Mouse (Mus musculus): ENCODE data around the gene Akap10. TPM values are rescaled to one million over a fixed set of nuclear protein-coding genes. Genes with fewer than 3 reads are reported as not detected.
A peak's percentile ranks its signal among the peaks of the same experiment; 100 is the strongest.

The Akap10 gene
- polyA plus RNA-seq, 1 experiment from 2014 or later = 6.8 TPM

DNA sequence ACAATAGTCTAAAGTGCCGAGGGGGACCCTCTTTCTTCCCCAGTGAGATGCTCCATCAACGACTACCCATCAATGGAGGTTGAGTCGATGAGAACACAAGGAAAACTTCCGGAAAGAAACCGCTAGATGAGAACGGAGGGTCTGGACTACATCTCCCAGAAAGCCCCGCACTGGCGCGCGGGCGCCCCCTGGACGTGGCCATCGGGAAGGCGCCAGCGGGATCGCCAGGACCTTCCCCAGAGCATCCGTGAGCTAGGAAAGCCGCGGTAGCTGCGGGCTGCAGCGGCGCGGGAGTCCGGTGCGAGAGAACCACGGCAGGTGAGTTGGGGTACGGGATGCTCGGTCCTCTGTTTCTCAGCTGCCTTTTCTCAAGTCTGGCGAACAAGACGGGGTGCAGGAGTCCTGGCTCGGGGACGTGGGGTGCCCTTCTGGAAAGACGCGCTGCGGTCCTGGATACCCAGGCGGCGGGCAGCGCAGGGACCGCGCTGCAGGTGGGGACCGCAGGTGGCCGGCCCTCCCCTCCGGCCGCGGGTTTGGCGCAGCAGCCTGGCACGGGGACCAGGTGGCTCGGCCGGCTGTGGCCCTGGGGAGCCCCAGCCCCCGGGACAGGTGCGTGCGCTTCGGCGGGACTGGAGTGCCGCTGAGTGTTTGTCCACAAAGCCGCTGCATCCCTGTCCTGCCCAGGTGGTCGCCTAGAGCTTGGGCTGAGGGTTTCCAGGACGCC is 26.7 kb upstream of the Akap10 start, which contains the start of gene Specc1:
Gene Specc1 (plus strand): TSS at position 192 of the 724 bp plus-strand sequence.
- no peak within 1 kb of the TSS for H3K9ac ChIP-seq (ENCODE audit: low read depth, low read length)
- WGBS = under 1% methylated on average over 57 of the region's 58 CpGs
- H3K4me1 ChIP-seq (replicated peaks; ENCODE audit: control insufficient read depth, insufficient read depth, low read length) = no peaks in the 10 kb centered on the region
- peak within 1 kb of the TSS; percentile 97 for H3K4me2 ChIP-seq (replicated peaks; ENCODE audit: low read depth)
- peaks cover 22% of the 10 kb centered on the region for H3K27me3 ChIP-seq (replicated peaks; ENCODE audit: control insufficient read depth, insufficient read depth, low read length)
- TF ChIP-seq CTCF (IDR thresholded peaks at IDR 0.05; ENCODE audit: low read depth) = peak; percentile 97
- no peaks in the 10 kb centered on the region for H3K9me3 ChIP-seq (ENCODE audit: control insufficient read depth)
- H3K4me3 ChIP-seq (ENCODE audit: low read depth, low read length) = peak within 1 kb of the TSS; percentile 55
- H3K36me3 ChIP-seq (ENCODE audit: control insufficient read depth, insufficient read depth) = no peaks in the 10 kb centered on the region; the same call in 1 of the 2 replicates
- no peak within 1 kb of the TSS for H3K27ac ChIP-seq (ENCODE audit: low read depth, low read length)
- peak; percentile 81 for ATAC-seq

DNA sequence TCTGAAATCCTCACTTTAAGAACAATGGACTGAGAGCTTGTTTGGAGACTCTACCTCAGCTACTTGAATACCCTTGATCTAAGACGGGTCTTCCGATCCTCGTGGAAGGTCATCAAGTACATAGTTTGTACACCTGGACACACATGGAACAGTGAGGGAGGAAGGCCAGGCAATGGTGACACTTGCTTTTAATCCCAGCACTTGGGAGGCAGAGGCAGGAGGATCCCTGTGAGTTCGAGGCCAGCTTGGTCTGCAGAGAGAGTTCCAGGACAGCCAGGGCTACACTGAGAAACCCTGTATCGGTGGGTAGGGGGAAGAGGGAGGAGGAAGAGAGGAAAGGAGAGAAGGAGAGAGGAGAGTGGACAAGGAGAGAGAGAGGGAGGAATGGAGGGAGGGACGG is 25.9 kb upstream of the Akap10 start:
- no peak overlapping the region for H3K4me3 ChIP-seq (ENCODE audit: low read depth, low read length)
- H3K4me2 ChIP-seq (replicated peaks; ENCODE audit: low read depth) = no peak overlapping the region
- peaks cover 22% of the 10 kb centered on the region for H3K27me3 ChIP-seq (replicated peaks; ENCODE audit: control insufficient read depth, insufficient read depth, low read length)
- TF ChIP-seq CTCF (IDR thresholded peaks at IDR 0.05; ENCODE audit: low read depth) = no peak
- no peak overlapping the region for H3K27ac ChIP-seq (ENCODE audit: low read depth, low read length)
- no peaks in the 10 kb centered on the region for H3K4me1 ChIP-seq (replicated peaks; ENCODE audit: control insufficient read depth, insufficient read depth, low read length)
- H3K9ac ChIP-seq (ENCODE audit: low read depth, low read length) = no peak overlapping the region
- H3K9me3 ChIP-seq (ENCODE audit: control insufficient read depth) = no peaks in the 10 kb centered on the region
- ATAC-seq = no peak
- no peaks in the 10 kb centered on the region; the same call in 1 of the 2 replicates for H3K36me3 ChIP-seq (ENCODE audit: control insufficient read depth, insufficient read depth)
- 77% methylated on average over 6 of the region's 6 CpGs for WGBS

DNA sequence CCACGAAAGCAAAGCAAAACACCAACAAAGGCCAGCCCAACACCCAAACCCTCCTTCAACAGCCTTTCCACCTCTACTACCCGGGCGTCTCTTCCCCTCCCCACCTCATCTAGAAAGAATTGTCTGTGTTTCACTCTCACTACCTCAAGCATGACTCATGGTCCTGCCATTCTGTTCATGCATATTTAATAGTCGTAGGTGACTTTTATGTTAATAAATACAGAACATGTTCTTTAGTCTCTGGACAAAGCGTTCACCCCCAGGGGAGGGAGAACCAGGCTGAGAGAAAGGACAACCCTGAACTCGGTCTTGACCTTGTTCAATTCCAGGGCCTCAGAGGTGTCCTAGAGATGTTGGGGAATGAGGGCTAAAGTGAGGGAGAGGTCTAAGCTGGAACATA is 25.1 kb upstream of the Akap10 start:
- Histone ChIP-seq H3K9me3 (ENCODE audit: control insufficient read depth) (no peaks in the 10 kb centered on the region), H3K9ac (ENCODE audit: low read depth, low read length) (no peak overlapping the region), H3K4me1 (replicated peaks; ENCODE audit: control insufficient read depth, insufficient read depth, low read length) (no peaks in the 10 kb centered on the region), H3K27ac (ENCODE audit: low read depth, low read length) (no peak overlapping the region), H3K36me3 (ENCODE audit: control insufficient read depth, insufficient read depth) (no peaks in the 10 kb centered on the region; the same call in 1 of the 2 replicates), H3K4me2 (replicated peaks; ENCODE audit: low read depth) (no peak overlapping the region), H3K27me3 (replicated peaks; ENCODE audit: control insufficient read depth, insufficient read depth, low read length) (peaks cover 22% of the 10 kb centered on the region), H3K4me3 (ENCODE audit: low read depth, low read length) (no peak overlapping the region)
- 65% methylated on average over 6 of the region's 6 CpGs for WGBS
- ATAC-seq = no peak
- TF ChIP-seq CTCF (IDR thresholded peaks at IDR 0.05; ENCODE audit: low read depth) = no peak

DNA sequence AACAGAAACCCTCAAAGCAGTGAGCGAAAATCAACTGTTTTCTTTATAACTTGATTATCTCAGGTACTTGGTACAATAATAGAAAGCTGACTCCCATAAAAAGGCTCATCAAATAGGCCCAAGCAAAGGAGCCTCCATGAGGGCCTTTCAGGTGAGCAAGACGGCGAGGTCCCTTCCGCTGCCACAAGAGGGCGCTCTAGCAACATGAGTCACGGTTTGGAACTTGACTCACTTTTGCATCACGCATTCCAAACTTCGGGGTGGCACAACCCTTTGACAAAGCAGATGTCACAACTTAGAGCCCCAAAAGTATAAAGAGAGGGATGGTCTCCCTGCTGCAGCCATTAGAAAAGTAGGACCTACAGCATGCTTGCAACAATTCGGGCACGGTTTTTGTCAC is 20.6 kb upstream of the Akap10 start:
- Histone ChIP-seq H3K9me3 (ENCODE audit: control insufficient read depth) (no peaks in the 10 kb centered on the region), H3K4me2 (replicated peaks; ENCODE audit: low read depth) (no peak overlapping the region), H3K4me3 (ENCODE audit: low read depth, low read length) (no peak overlapping the region), H3K4me1 (replicated peaks; ENCODE audit: control insufficient read depth, insufficient read depth, low read length) (no peaks in the 10 kb centered on the region), H3K36me3 (ENCODE audit: control insufficient read depth, insufficient read depth) (no peaks in the 10 kb centered on the region), H3K27ac (ENCODE audit: low read depth, low read length) (no peak overlapping the region), H3K27me3 (replicated peaks; ENCODE audit: control insufficient read depth, insufficient read depth, low read length) (no peaks in the 10 kb centered on the region), H3K9ac (ENCODE audit: low read depth, low read length) (no peak overlapping the region)
- ATAC-seq = no peak
- peak; percentile 93 for TF ChIP-seq CTCF (IDR thresholded peaks at IDR 0.05; ENCODE audit: low read depth)
- WGBS = 20% methylated on average over 10 of the region's 10 CpGs

DNA sequence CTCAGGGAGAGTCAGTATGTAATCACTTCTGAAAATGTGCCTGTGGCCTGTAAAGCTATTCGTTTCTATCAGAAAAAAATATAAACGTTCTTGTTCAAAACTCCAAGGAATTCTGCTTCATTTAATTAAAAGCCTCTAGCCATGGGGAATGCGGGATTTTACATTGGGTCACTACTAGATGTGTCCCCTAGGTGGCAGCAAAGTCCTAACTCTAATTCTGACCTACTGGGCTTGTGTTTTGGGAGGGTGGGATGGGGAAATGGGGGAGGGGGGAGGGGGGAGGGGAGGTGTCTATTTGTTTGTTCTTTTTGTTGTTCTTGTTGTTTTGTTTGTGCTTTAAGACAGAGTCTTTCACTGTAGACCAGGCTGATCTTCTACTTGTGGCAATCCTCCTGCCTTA is 19.3 kb upstream of the Akap10 start:
- WGBS = 2% methylated on average over 3 of the region's 3 CpGs
- H3K27ac ChIP-seq (ENCODE audit: low read depth, low read length) = no peak overlapping the region
- H3K4me1 ChIP-seq (replicated peaks; ENCODE audit: control insufficient read depth, insufficient read depth, low read length) = no peaks in the 10 kb centered on the region
- no peaks in the 10 kb centered on the region for H3K27me3 ChIP-seq (replicated peaks; ENCODE audit: control insufficient read depth, insufficient read depth, low read length)
- H3K4me3 ChIP-seq (ENCODE audit: low read depth, low read length) = no peak overlapping the region
- H3K4me2 ChIP-seq (replicated peaks; ENCODE audit: low read depth) = no peak overlapping the region
- H3K9me3 ChIP-seq (ENCODE audit: control insufficient read depth) = no peaks in the 10 kb centered on the region
- no peak for ATAC-seq
- H3K9ac ChIP-seq (ENCODE audit: low read depth, low read length) = no peak overlapping the region
- H3K36me3 ChIP-seq (ENCODE audit: control insufficient read depth, insufficient read depth) = no peaks in the 10 kb centered on the region
- TF ChIP-seq CTCF (IDR thresholded peaks at IDR 0.05; ENCODE audit: low read depth) = peak; percentile 70

DNA sequence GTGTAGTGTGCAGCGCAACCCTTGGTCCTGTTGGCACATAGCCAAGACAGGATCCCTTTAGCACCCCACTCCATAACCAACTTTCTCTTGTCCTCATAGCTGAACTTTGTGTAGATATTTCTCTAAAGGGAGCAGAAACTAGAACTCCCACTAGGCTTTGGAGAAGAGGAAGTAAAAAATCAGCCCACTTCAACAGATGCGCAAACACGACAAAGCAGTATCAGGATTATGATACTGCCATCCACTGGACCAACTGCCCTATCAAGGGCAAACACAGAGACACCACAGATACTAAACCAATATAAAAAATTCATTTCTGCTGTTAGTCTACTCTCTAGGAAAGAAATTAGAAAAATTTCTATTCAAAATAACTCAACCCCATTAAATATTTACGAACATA is 16.6 kb upstream of the Akap10 start:
- H3K4me2 ChIP-seq (replicated peaks; ENCODE audit: low read depth) = no peak overlapping the region
- no peak overlapping the region for H3K4me3 ChIP-seq (ENCODE audit: low read depth, low read length)
- H3K9ac ChIP-seq (ENCODE audit: low read depth, low read length) = no peak overlapping the region
- no peak for ATAC-seq
- no peaks in the 10 kb centered on the region for H3K36me3 ChIP-seq (ENCODE audit: control insufficient read depth, insufficient read depth)
- no peaks in the 10 kb centered on the region for H3K27me3 ChIP-seq (replicated peaks; ENCODE audit: control insufficient read depth, insufficient read depth, low read length)
- H3K4me1 ChIP-seq (replicated peaks; ENCODE audit: control insufficient read depth, insufficient read depth, low read length) = no peaks in the 10 kb centered on the region
- no peak overlapping the region for H3K27ac ChIP-seq (ENCODE audit: low read depth, low read length)
- H3K9me3 ChIP-seq (ENCODE audit: control insufficient read depth) = no peaks in the 10 kb centered on the region
- TF ChIP-seq CTCF (IDR thresholded peaks at IDR 0.05; ENCODE audit: low read depth) = no peak
- WGBS = 86% methylated on average over 4 of the region's 4 CpGs

Data from intestine, postnatal 0 days (tissue).